14 mouse cellular contexts compared by ENCODE assay signal in the genomic region with DNA sequence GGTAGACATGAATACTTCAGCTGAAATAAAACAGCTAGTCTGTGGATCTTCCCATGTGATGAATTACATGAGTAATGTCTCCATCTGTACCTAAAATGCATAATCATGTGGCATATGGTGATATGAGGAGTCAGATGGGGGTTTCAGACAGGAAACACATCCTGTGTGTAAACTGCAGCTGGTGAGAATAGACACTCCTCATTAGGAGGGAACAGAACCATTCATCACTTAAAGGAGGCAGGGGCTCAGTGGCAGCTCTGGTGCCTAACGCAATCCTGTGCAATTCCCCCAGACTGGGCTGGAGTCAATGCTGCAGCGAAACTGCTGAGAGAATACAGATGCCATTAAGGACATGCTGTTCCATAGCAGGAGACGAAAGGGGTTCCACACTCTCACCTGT.
A peak's percentile ranks its signal among the peaks of the same experiment; 100 is the strongest.
DNase-seq lines count a peak whose midpoint lies in the region; ATAC-seq lines count a peak whose summit lies in the region.
"Had no signal": no experiment of that assay in that cellular context is flagged by ENCODE, and none has a peak within 500 bp of the region (broad histone marks: within the 10 kb centered on the region; RNA-seq: fewer than 3 reads in every experiment).

No protein-coding gene starts in this region.

- H3K27ac ChIP-seq in neural tube, embryonic 12.5 days = no peak overlapping the region
- no peak overlapping the region for H3K27ac ChIP-seq in midbrain, embryonic 14.5 days (replicated peaks; ENCODE audit: low read depth, low read length)
- H3K27ac ChIP-seq: embryonic facial prominence, embryonic 15.5 days; stomach, embryonic 15.5 days had no signal

- no peak overlapping the region for H3K9ac ChIP-seq in neural tube, embryonic 12.5 days
- no peak overlapping the region for H3K9ac ChIP-seq in midbrain, embryonic 14.5 days (replicated peaks; ENCODE audit: low read length)
- H3K9ac ChIP-seq: embryonic facial prominence, embryonic 15.5 days; stomach, embryonic 15.5 days had no signal

- no peak for DNase-seq in neural tube, embryonic 10.5 days (ENCODE audit: extremely low spot score, low spot score)
- peak; percentile 12 for DNase-seq in brain, embryonic 18.5 days (ENCODE audit: low read depth, low spot score)
- DNase-seq in layer of hippocampus, adult 9-10 months (ENCODE audit: low spot score) = peak; percentile 30
- peak; percentile 33 for DNase-seq in thymus, postnatal 4 days
- no peak for DNase-seq in kidney, adult 9 months
- no peak for DNase-seq in midbrain, embryonic 14.5 days
- DNase-seq: adrenal gland, adult 2 months; cerebellum, adult 11-12 months; gastrocnemius, postnatal 10 days; kidney, postnatal 25 days; lung, postnatal 14 days had no signal

- no peaks in the 10 kb centered on the region for H3K9me3 ChIP-seq in neural tube, embryonic 12.5 days
- no peaks in the 10 kb centered on the region for H3K9me3 ChIP-seq in midbrain, embryonic 14.5 days (ENCODE audit: control insufficient read depth, low read length)
- H3K9me3 ChIP-seq: embryonic facial prominence, embryonic 15.5 days; stomach, embryonic 15.5 days had no signal

- ATAC-seq in neural tube, embryonic 12.5 days (ENCODE audit: low FRiP score, low read depth) = 0 out of 2 replicates have a peak, but pooled peaks have one; percentile 53
- ATAC-seq in midbrain, embryonic 14.5 days (ENCODE audit: low FRiP score, low TSS enrichment) = no peak

- no peaks in the 10 kb centered on the region for H3K4me1 ChIP-seq in neural tube, embryonic 12.5 days
- H3K4me1 ChIP-seq in midbrain, embryonic 14.5 days (ENCODE audit: control insufficient read depth, insufficient read depth, low read length) = no peaks in the 10 kb centered on the region
- H3K4me1 ChIP-seq: embryonic facial prominence, embryonic 15.5 days; stomach, embryonic 15.5 days had no signal

- WGBS in neural tube, embryonic 12.5 days = 45% methylated on average over 3 of the region's 3 CpGs
- WGBS in midbrain, embryonic 14.5 days = 77% methylated on average over 3 of the region's 3 CpGs

- no peaks in the 10 kb centered on the region for H3K36me3 ChIP-seq in neural tube, embryonic 12.5 days
- no peaks in the 10 kb centered on the region for H3K36me3 ChIP-seq in midbrain, embryonic 14.5 days (ENCODE audit: control insufficient read depth, insufficient read depth, low read length)
- H3K36me3 ChIP-seq: embryonic facial prominence, embryonic 15.5 days; stomach, embryonic 15.5 days had no signal

- H3K4me2 ChIP-seq in neural tube, embryonic 12.5 days (replicated peaks) = no peak overlapping the region
- no peak overlapping the region for H3K4me2 ChIP-seq in midbrain, embryonic 14.5 days (ENCODE audit: low read length)
- H3K4me2 ChIP-seq: embryonic facial prominence, embryonic 15.5 days; stomach, embryonic 15.5 days had no signal

- H3K27me3 ChIP-seq in neural tube, embryonic 12.5 days (replicated peaks) = no peaks in the 10 kb centered on the region
- no peaks in the 10 kb centered on the region for H3K27me3 ChIP-seq in midbrain, embryonic 14.5 days (ENCODE audit: control insufficient read depth, insufficient read depth, low read length)
- H3K27me3 ChIP-seq: embryonic facial prominence, embryonic 15.5 days; stomach, embryonic 15.5 days had no signal

- H3K4me3 ChIP-seq in neural tube, embryonic 12.5 days = no peak overlapping the region
- no peak overlapping the region for H3K4me3 ChIP-seq in midbrain, embryonic 14.5 days (replicated peaks; ENCODE audit: low read depth, low read length)
- H3K4me3 ChIP-seq: embryonic facial prominence, embryonic 15.5 days; stomach, embryonic 15.5 days had no signal

Comparison
In these comparisons a context has a peak if more than half of its experiments do, and no peak if none do; other contexts are left out.
1. DNase-seq: peak in brain, embryonic 18.5 days (single experiment), layer of hippocampus, adult 9-10 months (single experiment) and thymus, postnatal 4 days (single experiment); none in neural tube, embryonic 10.5 days (single experiment), kidney, adult 9 months (single experiment) and midbrain, embryonic 14.5 days (single experiment).